ENCODE assay signal across 9 mouse cellular contexts in genomic region chr16:44716305-44717140, GRCm38 (mm10). TPM values are rescaled to one million over a fixed set of nuclear protein-coding genes. Genes with fewer than 3 reads are reported as not detected.
DNase-seq lines count a peak whose midpoint lies in the region; ATAC-seq and TF ChIP-seq lines count a peak whose summit lies in the region.
"Had no signal": no experiment of that assay in that cellular context is flagged by ENCODE, and none has a peak within 500 bp of the region (broad histone marks: within the 10 kb centered on the region; RNA-seq: fewer than 3 reads in every experiment).

No protein-coding gene starts in this region.

- H3K27me3 ChIP-seq in heart, embryonic 10.5 days (ENCODE audit: insufficient read depth, poor library complexity, severe bottlenecking), result no peaks in the 10 kb centered on the region
- H3K27me3 ChIP-seq in embryonic facial prominence, embryonic 12.5 days, result no peaks in the 10 kb centered on the region
- no peaks in the 10 kb centered on the region for H3K27me3 ChIP-seq in hindbrain, embryonic 13.5 days
- no peaks in the 10 kb centered on the region for H3K27me3 ChIP-seq in limb, embryonic 14.5 days (ENCODE audit: control insufficient read depth, insufficient read depth, low read length)

- no peak for TF ChIP-seq POLR2A in limb, embryonic 14.5 days (IDR thresholded peaks at IDR 0.05; ENCODE audit: borderline replicate concordance, extremely low read depth, insufficient read depth, insufficient read length)

- H3K4me2 ChIP-seq in embryonic facial prominence, embryonic 12.5 days (replicated peaks), result no peak overlapping the region
- no peak overlapping the region for H3K4me2 ChIP-seq in hindbrain, embryonic 13.5 days
- no peak overlapping the region for H3K4me2 ChIP-seq in limb, embryonic 14.5 days (replicated peaks; ENCODE audit: low read depth, low read length, severe bottlenecking)

- no peaks in the 10 kb centered on the region for H3K4me1 ChIP-seq in heart, embryonic 10.5 days
- 0 out of 2 replicates have a peak, but pooled peaks cover 8% of the 10 kb centered on the region for H3K4me1 ChIP-seq in embryonic facial prominence, embryonic 12.5 days
- H3K4me1 ChIP-seq in hindbrain, embryonic 13.5 days (replicated peaks), result peaks cover 2% of the 10 kb centered on the region; the same call in 1 of the 2 replicates
- H3K4me1 ChIP-seq in limb, embryonic 14.5 days (ENCODE audit: control insufficient read depth, insufficient read depth, low read length), result peaks cover 6% of the 10 kb centered on the region; the same call in 1 of the 2 replicates

- ATAC-seq in embryonic facial prominence, embryonic 12.5 days (ENCODE audit: insufficient number of reproducible peaks, insufficient read depth, low FRiP score, low TSS enrichment), result 0 out of 2 replicates have a peak, but pooled peaks have one; percentile 69
- peak; percentile 63; the same call in 1 of the 2 replicates for ATAC-seq in hindbrain, embryonic 13.5 days (ENCODE audit: low FRiP score)
- peak; percentile 80 for ATAC-seq in limb, embryonic 14.5 days (ENCODE audit: low FRiP score, low read depth)
- ATAC-seq in neutrophil, adult 5-6 weeks (ENCODE audit: extremely low read depth, insufficient number of reproducible peaks, low FRiP score, poor library complexity, severe bottlenecking), result 0 out of 2 replicates have a peak, but pooled peaks have one; percentile 30

- no peak overlapping the region for H3K27ac ChIP-seq in heart, embryonic 10.5 days
- peak overlapping the region; percentile 63 for H3K27ac ChIP-seq in embryonic facial prominence, embryonic 12.5 days
- H3K27ac ChIP-seq in hindbrain, embryonic 13.5 days, result 0 out of 2 replicates have a peak overlapping the region, but pooled peaks have one; percentile 36
- peak overlapping the region; percentile 22 for H3K27ac ChIP-seq in limb, embryonic 14.5 days (replicated peaks; ENCODE audit: low read depth, low read length)
- H3K27ac ChIP-seq: macrophage had no signal

- H3K36me3 ChIP-seq in heart, embryonic 10.5 days, result peaks cover 14% of the 10 kb centered on the region
- H3K36me3 ChIP-seq in embryonic facial prominence, embryonic 12.5 days, result peaks cover 13% of the 10 kb centered on the region
- peaks cover 13% of the 10 kb centered on the region for H3K36me3 ChIP-seq in hindbrain, embryonic 13.5 days
- peaks cover 9% of the 10 kb centered on the region; the same call in 1 of the 2 replicates for H3K36me3 ChIP-seq in limb, embryonic 14.5 days (ENCODE audit: control insufficient read depth, insufficient read depth, low read length)

- no peak overlapping the region for H3K4me3 ChIP-seq in heart, embryonic 10.5 days
- no peak overlapping the region for H3K4me3 ChIP-seq in embryonic facial prominence, embryonic 12.5 days
- H3K4me3 ChIP-seq in hindbrain, embryonic 13.5 days, result no peak overlapping the region
- H3K4me3 ChIP-seq in limb, embryonic 14.5 days (replicated peaks; ENCODE audit: low read length), result no peak overlapping the region

- no peaks in the 10 kb centered on the region for H3K9me3 ChIP-seq in heart, embryonic 10.5 days
- no peaks in the 10 kb centered on the region for H3K9me3 ChIP-seq in embryonic facial prominence, embryonic 12.5 days
- H3K9me3 ChIP-seq in hindbrain, embryonic 13.5 days, result no peaks in the 10 kb centered on the region
- no peaks in the 10 kb centered on the region for H3K9me3 ChIP-seq in limb, embryonic 14.5 days (ENCODE audit: control insufficient read depth, low read length)

- WGBS in heart, embryonic 10.5 days, result 48% methylated on average over 10 of the region's 10 CpGs
- WGBS in embryonic facial prominence, embryonic 12.5 days, result 32% methylated on average over 10 of the region's 10 CpGs
- WGBS in hindbrain, embryonic 13.5 days, result 35% methylated on average over 10 of the region's 10 CpGs
- 37% methylated on average over 10 of the region's 10 CpGs for WGBS in limb, embryonic 14.5 days

- no peak overlapping the region for H3K9ac ChIP-seq in embryonic facial prominence, embryonic 12.5 days
- no peak overlapping the region for H3K9ac ChIP-seq in hindbrain, embryonic 13.5 days
- H3K9ac ChIP-seq in limb, embryonic 14.5 days (ENCODE audit: low read depth, low read length, severe bottlenecking), result no peak overlapping the region

- peak; percentile 81 for DNase-seq in heart, adult 11 months
- no peak for DNase-seq in heart, embryonic 10.5 days (ENCODE audit: low spot score)
- DNase-seq in NIH3T3 (ENCODE audit: low read depth), result peak; percentile 42
- DNase-seq in limb, embryonic 14.5 days (ENCODE audit: low spot score), result peak; percentile 69
- DNase-seq in liver, result no peak

RNA-seq across cellular contexts. Expression of gene Nepro, which starts 7.6 kb away (rescaled TPM):
- 8.7 and 9.3 TPM in 2 replicates for polyA plus RNA-seq in heart, embryonic 10.5 days (2016; fragmentation: Nextera tagmentation; extraction: Ambion mirVana)
- 12.6 and 12.9 TPM in 2 replicates for polyA plus RNA-seq in embryonic facial prominence, embryonic 12.5 days (2016; fragmentation: Nextera tagmentation; extraction: Ambion mirVana)
- 4.9 and 5.0 TPM in 2 replicates for polyA plus RNA-seq in hindbrain, embryonic 13.5 days (2015; fragmentation: Nextera tagmentation; extraction: Ambion mirVana)
- 10.6 and 13.0 TPM in 2 replicates for polyA plus RNA-seq in limb, embryonic 14.5 days (2012; rRNA removed)
- 7.9 and 8.1 TPM in 2 replicates for polyA plus RNA-seq in limb, embryonic 14.5 days (2014; fragmentation: Nextera tagmentation; extraction: Ambion mirVana)
- 13.6 and 13.7 TPM in 2 replicates for total RNA-seq in neutrophil, adult 5-6 weeks (2017)

RNA-seq across cellular contexts. Expression of gene Gtpbp8, which starts 29.6 kb away (rescaled TPM):
- 26.3 and 26.5 TPM in 2 replicates for polyA plus RNA-seq in heart, embryonic 10.5 days (2016; fragmentation: Nextera tagmentation; extraction: Ambion mirVana)
- polyA plus RNA-seq in embryonic facial prominence, embryonic 12.5 days (2016; fragmentation: Nextera tagmentation; extraction: Ambion mirVana), result 28.0 and 33.5 TPM in 2 replicates
- 37.8 and 40.2 TPM in 2 replicates for polyA plus RNA-seq in hindbrain, embryonic 13.5 days (2015; fragmentation: Nextera tagmentation; extraction: Ambion mirVana)
- polyA plus RNA-seq in limb, embryonic 14.5 days (2012; rRNA removed), result 12.1 and 12.5 TPM in 2 replicates
- polyA plus RNA-seq in limb, embryonic 14.5 days (2014; fragmentation: Nextera tagmentation; extraction: Ambion mirVana), result 27.2 and 28.4 TPM in 2 replicates
- total RNA-seq in neutrophil, adult 5-6 weeks (2017), result 4.5 and 9.3 TPM in 2 replicates

RNA-seq across cellular contexts. Expression of gene Cd200r1, which starts 49.0 kb away (rescaled TPM):
- polyA plus RNA-seq in heart, embryonic 10.5 days (2016; fragmentation: Nextera tagmentation; extraction: Ambion mirVana), result 1.8 and 2.6 TPM in 2 replicates
- 0.34 and 0.82 TPM in 2 replicates for polyA plus RNA-seq in embryonic facial prominence, embryonic 12.5 days (2016; fragmentation: Nextera tagmentation; extraction: Ambion mirVana)
- 0.58 and 0.87 TPM in 2 replicates for polyA plus RNA-seq in hindbrain, embryonic 13.5 days (2015; fragmentation: Nextera tagmentation; extraction: Ambion mirVana)
- polyA plus RNA-seq in limb, embryonic 14.5 days (2012; rRNA removed), result 0.86 and 1.1 TPM in 2 replicates
- 2.7 and 2.8 TPM in 2 replicates for polyA plus RNA-seq in limb, embryonic 14.5 days (2014; fragmentation: Nextera tagmentation; extraction: Ambion mirVana)
- total RNA-seq in neutrophil, adult 5-6 weeks (2017), result 10.8 and 10.9 TPM in 2 replicates

Comparison
In these comparisons a context has a peak if more than half of its experiments do, and no peak if none do; other contexts are left out.
1. DNase-seq: peak in heart, adult 11 months (single experiment), NIH3T3 (single experiment) and limb, embryonic 14.5 days (single experiment); none in heart, embryonic 10.5 days (single experiment) and liver (single experiment).
2. ATAC-seq: peak in every context shown above with its lines; median percentile 80 in limb, embryonic 14.5 days; 69 in embryonic facial prominence, embryonic 12.5 days; 63 in hindbrain, embryonic 13.5 days; 30 in neutrophil, adult 5-6 weeks.